Mouse (Mus musculus) heart, postnatal 0 days (tissue): ENCODE measurements around the gene Grb2.

Source experiments
- CTCF ChIP-seq: IDR thresholded peaks from 2 replicates; pipeline ENCODE4 v1.5.1; 2016; ENCODE audit warnings: antibody characterized with exemption, control low read depth, low read depth
- EP300 ChIP-seq: IDR thresholded peaks from 2 replicates; pipeline ENCODE4 v1.6.1; 2016; ENCODE audit warnings: antibody characterized with exemption, low read depth

- TF ChIP-seq CTCF (no peak), EP300 (no peak)
Measured at GRCm38 (mm10) chr11:115615875-115616274, 92.5 kb downstream of the Grb2 start.
